Mouse (Mus musculus) forebrain, embryonic 14.5 days (tissue): Measurements from ENCODE around the gene Gm8271. TPM values are rescaled to one million over a fixed set of nuclear protein-coding genes. Genes with fewer than 3 reads are reported as not detected.
"Not testable (repeated sequence)": the region's sequence is repeated elsewhere in the genome, so short reads cannot be mapped to it uniquely, and the experiment has no call there.

Experiments used
- ATAC-seq: fragments of 200-750 bp; cut with Nextera tagmentation; 2 replicates; pipeline ENCODE4 v1.8.0; 2017; ENCODE audit warnings: mild to moderate bottlenecking, moderate library complexity
- DNase-seq: peaks from one replicate; pipeline ENCODE4 v3.0.0-alpha.2; 2015; ENCODE audit warnings: low spot score
- H3K27ac ChIP-seq: fragments of 300-500 bp; sonication (generic); 2 replicates; pipeline ENCODE4 v1.5.1; 2014; ENCODE audit warnings: low read depth, mild to moderate bottlenecking, control low read depth, low read length, moderate library complexity
- H3K27me3 ChIP-seq: fragments of 300-500 bp; sonication (generic); replicated peaks from 2 replicates; pipeline ENCODE4 v1.6.1; 2014; ENCODE audit warnings: low read length, control low read depth, mixed read lengths; ENCODE audit not compliant: control insufficient read depth, insufficient read depth
- H3K36me3 ChIP-seq: fragments of 300-500 bp; sonication (generic); 2 replicates; pipeline ENCODE4 v1.6.1; 2014; ENCODE audit warnings: low read length, control low read depth; ENCODE audit not compliant: control insufficient read depth, insufficient read depth
- H3K4me1 ChIP-seq: fragments of 300-500 bp; sonication (generic); 2 replicates; pipeline ENCODE4 v1.6.1; 2014; ENCODE audit warnings: antibody characterized with exemption, low read length, control low read depth; ENCODE audit not compliant: control insufficient read depth, insufficient read depth
- H3K4me2 ChIP-seq: fragments of 300-500 bp; sonication (generic); 2 replicates; pipeline ENCODE4 v1.6.1; 2014; ENCODE audit warnings: mild to moderate bottlenecking, control low read depth, low read length
- H3K4me3 ChIP-seq: fragments of 300-500 bp; sonication (generic); 2 replicates; pipeline ENCODE4 v1.5.1; 2014; ENCODE audit warnings: low read depth, low read length, control low read depth
- H3K9ac ChIP-seq: fragments of 300-500 bp; sonication (generic); 2 replicates; pipeline ENCODE4 v1.6.1; 2014; ENCODE audit warnings: mild to moderate bottlenecking, low read length, control low read depth, moderate library complexity
- H3K9me3 ChIP-seq: fragments of 300-500 bp; sonication (generic); replicated peaks from 2 replicates; pipeline ENCODE4 v1.6.1; 2016; ENCODE audit warnings: low read length, control low read depth, mixed read lengths; ENCODE audit not compliant: control insufficient read depth
- WGBS: fragments of 180-500 bp; shearing (Covaris S2); extraction: QIAGEN DNeasy Blood & Tissue Kit; methylation state at CpG from one replicate; pipeline ENCODE4 v1.1.7; 2014; 5-methylcytosine and 5-hydroxymethylcytosine counted together
- polyA plus RNA-seq: library from polyadenylated mRNA; unstranded; fragments of >200 nt; fragmentation: Nextera tagmentation; extraction: Ambion mirVana; gene quantifications from 2 replicates; pipeline ENCODE4 v1.2.1, GENCODE M21; 2014

The Gm8271 gene
- polyA plus RNA-seq: not detected in 2 replicates

GRCm38 (mm10) chr14:5185493-5185892 lies at the start of gene Gm8271:
Gene Gm8271 (plus strand): TSS chr14:5185793.
- H3K36me3 ChIP-seq, ATAC-seq, H3K9me3 ChIP-seq, H3K4me1 ChIP-seq, DNase-seq, H3K4me2 ChIP-seq, H3K27ac ChIP-seq, H3K4me3 ChIP-seq, H3K27me3 ChIP-seq, H3K9ac ChIP-seq: not testable (repeated sequence)
- no CpG with 5 or more reads among the region's 3 CpGs for WGBS

DNA sequence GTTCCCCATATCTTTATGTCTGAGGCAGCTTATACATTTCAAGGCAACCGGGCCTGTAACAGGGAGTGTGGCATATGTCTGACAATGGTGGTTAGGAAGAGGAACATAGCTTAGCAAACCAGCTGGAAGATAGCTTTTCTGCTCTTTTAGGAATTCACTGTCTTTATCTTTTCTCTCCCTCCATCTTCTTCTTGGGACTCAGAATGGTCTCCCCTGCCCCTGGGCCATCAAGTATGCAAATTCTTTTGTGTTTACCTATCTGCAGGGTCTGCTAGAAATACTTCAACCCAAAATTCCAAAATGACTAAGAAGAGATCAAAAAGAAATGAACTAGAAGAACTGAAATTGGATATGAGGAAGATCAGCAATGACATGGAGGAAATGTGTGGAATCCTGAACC lies 21.4 kb upstream of the Gm8271 start, which contains the start of gene Gm3317:
TSS of gene Gm3317 (plus strand) at position 301 of the 400 bp plus-strand sequence.
- DNase-seq, H3K36me3 ChIP-seq, H3K27ac ChIP-seq, H3K9me3 ChIP-seq, H3K4me2 ChIP-seq, ATAC-seq, H3K27me3 ChIP-seq, H3K4me1 ChIP-seq, H3K9ac ChIP-seq, H3K4me3 ChIP-seq: not testable (repeated sequence)
- no CpG with 5 or more reads among the region's 1 CpGs for WGBS

Other genes starting within 250 kb of the Gm8271 start
- not detected in 2 replicates for gene Gm8297, start 201.9 kb upstream of the Gm8271 start, polyA plus RNA-seq
- gene Gm3298, start 169.9 kb upstream of the Gm8271 start, polyA plus RNA-seq: not detected in 2 replicates
- gene 4930555G01Rik, start 135.2 kb upstream of the Gm8271 start, polyA plus RNA-seq: not detected in 2 replicates
- 8.2 and 9.9 TPM in 2 replicates for gene Gm8281, start 114.8 kb upstream of the Gm8271 start, polyA plus RNA-seq
- not detected in 2 replicates for gene Gm8279, start 54.3 kb upstream of the Gm8271 start, polyA plus RNA-seq
- not detected in 2 replicates for gene Gm3317, start 21.3 kb upstream of the Gm8271 start, polyA plus RNA-seq
- 0.18 TPM in 1 of 2 replicates, not detected in the other for gene Gm3526, start 74.8 kb downstream of the Gm8271 start, polyA plus RNA-seq
- gene Gm3542, start 149.1 kb downstream of the Gm8271 start, polyA plus RNA-seq: not detected in 2 replicates
- gene Gm3500, start 203.3 kb downstream of the Gm8271 start, polyA plus RNA-seq: 0.50 and 0.56 TPM in 2 replicates